Mouse (Mus musculus) bone marrow macrophage, adult 2 months (primary cell): ENCODE results near the gene Tbc1d20. TPM values are rescaled to one million over a fixed set of nuclear protein-coding genes. Genes with fewer than 3 reads are reported as not detected.
A peak's percentile ranks its signal among the peaks of the same experiment; 100 is the strongest.
"Not testable (repeated sequence)": the region's sequence is repeated elsewhere in the genome, so short reads cannot be mapped to it uniquely, and the experiment has no call there.

ENCODE experiments used
- H3K27ac ChIP-seq: 2 replicates; pipeline ENCODE4 v1.5.1; 2012; ENCODE audit warnings: low read depth, low read length; ENCODE audit not compliant: insufficient read depth
- H3K4me1 ChIP-seq: 2 replicates; pipeline ENCODE4 v1.6.1; 2012; ENCODE audit warnings: low read length; ENCODE audit not compliant: control insufficient read depth, insufficient read depth
- H3K4me3 ChIP-seq: 2 replicates; pipeline ENCODE4 v1.5.1; 2012; ENCODE audit warnings: mild to moderate bottlenecking, low read length, moderate library complexity; ENCODE audit not compliant: insufficient read depth
- CTCF ChIP-seq: IDR thresholded peaks from 2 replicates; pipeline ENCODE4 v1.5.1; 2012; ENCODE audit warnings: low read depth, mild to moderate bottlenecking, low read length, moderate library complexity
- POLR2A ChIP-seq: IDR thresholded peaks from 2 replicates; pipeline ENCODE4 v1.6.1; 2012; ENCODE audit warnings: mild to moderate bottlenecking, low read depth, low read length, borderline replicate concordance
- polyA plus RNA-seq: library from polyadenylated mRNA; stranded (reverse); fragments of >200 nt; gene quantifications from 2 replicates; pipeline ENCODE4 v1.2.4, GENCODE M21; 2012; ENCODE audit not compliant: missing spikeins, insufficient read depth, insufficient read length

The Tbc1d20 gene
- 60.1 and 63.6 TPM in 2 replicates for polyA plus RNA-seq

DNA sequence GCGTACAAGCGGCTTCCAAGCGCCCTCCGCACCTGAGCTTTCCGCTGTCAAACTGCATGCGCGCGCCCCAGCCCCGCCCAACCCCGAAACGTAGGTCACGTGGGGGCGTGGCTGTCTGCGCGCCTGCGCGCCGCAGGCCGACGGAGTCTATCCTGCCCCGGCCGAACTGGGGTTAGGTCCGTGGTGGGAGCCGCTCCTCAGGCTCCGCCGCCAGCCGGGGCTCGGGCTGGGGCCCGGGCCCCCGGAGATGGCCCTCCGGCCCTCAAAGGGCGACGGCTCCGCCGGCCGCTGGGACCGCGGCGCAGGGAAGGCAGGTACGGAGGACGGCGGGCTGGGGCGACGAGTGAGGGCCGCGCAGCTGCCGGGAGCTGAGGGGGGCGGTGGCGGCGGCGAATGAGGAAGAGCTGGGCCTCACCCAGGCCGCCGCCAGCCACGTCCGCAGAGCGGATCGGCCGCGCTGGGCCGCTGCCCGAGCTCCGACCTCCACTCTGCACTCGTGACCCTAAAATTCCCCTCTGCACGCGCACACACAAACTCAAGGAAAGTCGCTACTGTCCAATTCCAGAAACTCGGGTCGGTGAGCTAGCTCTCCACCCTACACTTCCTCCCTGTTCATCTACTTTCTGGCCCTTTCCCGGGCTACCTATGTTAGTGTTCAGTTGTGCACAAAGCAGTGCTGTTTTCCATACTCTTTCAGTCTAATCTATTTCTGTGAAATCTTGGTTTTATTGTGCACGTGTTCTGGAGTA is at the start of gene Tbc1d20:
Gene Tbc1d20 (plus strand): TSS at position 102 of the 749 bp plus-strand sequence.
- Histone ChIP-seq H3K27ac (peak within 1 kb of the TSS; percentile 61), H3K4me1 (peaks cover 33% of the 10 kb centered on the region)
- TF ChIP-seq POLR2A (peak; percentile 95), CTCF (no peak)

DNA sequence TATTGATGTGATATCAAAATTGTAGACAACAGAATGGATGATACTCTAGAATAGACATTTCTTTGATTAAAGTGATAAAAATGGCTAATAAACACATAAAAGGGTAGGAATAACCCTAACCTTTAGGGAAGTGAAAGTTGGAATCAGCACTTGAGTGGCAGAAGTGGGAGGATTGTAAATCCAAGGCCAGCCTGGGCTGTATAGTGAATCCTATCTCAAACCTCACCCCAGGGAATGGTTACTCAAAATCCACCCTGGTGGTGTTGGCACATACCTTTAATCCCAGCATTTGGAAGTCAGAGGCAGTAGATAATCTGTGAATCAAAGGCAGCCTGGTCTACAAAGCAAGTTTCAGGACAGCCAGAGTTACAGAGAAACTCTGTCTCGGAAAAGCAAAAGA is 46.4 kb upstream of the Tbc1d20 start:
- Histone ChIP-seq H3K4me3 (no peak overlapping the region), H3K4me1 (peaks cover 14% of the 10 kb centered on the region), H3K27ac (no peak overlapping the region)
- no peak for TF ChIP-seq CTCF
- TF ChIP-seq POLR2A: no peak

More for the DNA sequence above, at the start of gene Tbc1d20:
- peak within 1 kb of the TSS; percentile 87 for H3K4me3 ChIP-seq

- Histone ChIP-seq H3K27ac (no peak overlapping the region), H3K4me3 (no peak overlapping the region), H3K4me1 (peaks cover 12% of the 10 kb centered on the region)
- no peak for TF ChIP-seq POLR2A
- TF ChIP-seq CTCF: no peak
These were observed 43.1 kb upstream of the Tbc1d20 start for GRCm38 (mm10) chr2:152250511-152250910.

GRCm38 (mm10) chr2:152259739-152260138 is 33.9 kb upstream of the Tbc1d20 start:
- H3K27ac ChIP-seq: no peak overlapping the region
- TF ChIP-seq POLR2A (no peak), CTCF (no peak)
- no peaks in the 10 kb centered on the region for H3K4me1 ChIP-seq
- H3K4me3 ChIP-seq: no peak overlapping the region

DNA sequence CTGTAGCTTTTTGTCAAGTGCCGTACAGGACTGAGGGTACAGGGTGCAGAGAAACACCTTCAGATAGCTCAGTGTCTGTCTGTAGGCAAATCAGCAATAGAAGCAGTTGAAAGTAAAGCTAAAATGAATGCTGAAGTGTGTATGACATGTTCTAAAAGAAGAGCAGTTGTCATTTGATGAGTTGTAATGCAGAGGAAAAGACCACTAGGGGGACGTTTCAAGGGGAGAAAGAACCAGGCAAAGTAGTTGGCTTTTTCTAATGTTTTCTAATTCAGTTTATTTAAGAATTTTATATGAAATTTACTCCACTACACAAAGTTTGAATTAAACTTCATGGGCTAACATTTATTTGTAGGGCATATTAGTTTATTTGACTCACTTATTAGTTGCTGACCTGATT is 20.0 kb upstream of the Tbc1d20 start:
- Histone ChIP-seq H3K27ac (no peak overlapping the region), H3K4me3 (no peak overlapping the region), H3K4me1 (no peaks in the 10 kb centered on the region)
- no peak for TF ChIP-seq CTCF
- no peak for TF ChIP-seq POLR2A

DNA sequence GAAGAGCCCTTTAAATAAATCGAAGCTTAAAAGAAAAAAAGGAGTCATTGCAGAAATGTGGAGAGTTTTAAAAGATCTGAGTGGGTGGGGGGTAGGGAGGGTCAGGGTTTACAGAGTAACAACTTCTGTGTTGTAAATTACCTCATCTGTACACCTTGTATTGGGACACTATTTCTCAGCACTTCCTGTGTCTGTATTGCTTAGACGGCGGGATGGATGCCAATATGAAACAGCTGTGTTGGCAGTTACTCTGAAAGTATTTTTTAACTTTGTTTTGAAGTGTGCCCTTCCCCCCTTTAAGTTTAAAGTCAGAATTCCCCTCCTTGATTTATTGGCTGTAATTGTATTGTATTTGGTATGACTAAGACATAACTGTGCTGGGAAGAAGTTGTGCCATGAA is 12.2 kb upstream of the Tbc1d20 start:
- no peak overlapping the region for H3K27ac ChIP-seq
- no peak overlapping the region for H3K4me3 ChIP-seq
- TF ChIP-seq CTCF (no peak), POLR2A (no peak)
- H3K4me1 ChIP-seq: no peaks in the 10 kb centered on the region

DNA sequence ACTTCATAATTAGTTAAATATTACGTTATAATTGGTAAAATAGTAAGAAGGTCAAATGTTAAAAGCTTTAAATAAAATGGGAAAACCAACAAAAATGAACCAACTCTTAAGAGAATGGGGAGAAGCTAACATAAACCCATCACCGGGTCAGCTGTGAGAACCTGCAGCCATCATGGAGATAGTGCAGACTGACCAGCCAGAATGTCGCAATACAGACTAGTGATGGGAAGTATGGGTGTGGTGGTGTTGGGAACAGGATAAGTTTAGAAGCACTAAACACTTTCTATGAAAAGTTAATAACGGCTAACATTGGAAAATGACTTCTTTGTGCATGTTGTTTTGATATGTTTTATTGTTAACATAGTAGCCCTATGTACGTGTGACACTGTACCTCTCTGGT is 6.1 kb upstream of the Tbc1d20 start:
- Histone ChIP-seq H3K4me3 (no peak overlapping the region), H3K4me1 (0 out of 2 replicates have a peak, but pooled peaks cover 2% of the 10 kb centered on the region), H3K27ac (no peak overlapping the region)
- no peak for TF ChIP-seq POLR2A
- no peak for TF ChIP-seq CTCF

DNA sequence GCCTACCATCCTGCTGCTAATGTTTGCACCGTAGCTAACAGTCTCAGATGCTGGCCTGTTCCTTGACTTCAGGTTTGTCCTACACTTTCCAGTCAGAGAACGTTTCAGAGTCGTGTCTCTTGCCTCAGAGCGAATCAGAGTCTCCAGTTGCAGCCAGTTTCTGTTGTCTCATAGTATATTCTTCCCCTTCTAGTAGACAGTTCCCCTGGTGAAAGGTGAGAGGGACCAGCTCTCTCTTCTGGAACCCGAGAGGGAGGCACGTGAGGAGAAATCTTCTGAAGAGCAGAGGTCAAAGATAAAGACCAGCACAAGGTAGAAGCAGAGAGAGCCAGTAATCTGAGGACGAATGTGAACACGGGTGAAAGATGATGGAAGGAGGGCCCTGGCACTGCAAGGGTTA is 5.6 kb upstream of the Tbc1d20 start:
- 0 out of 2 replicates have a peak, but pooled peaks cover 2% of the 10 kb centered on the region for H3K4me1 ChIP-seq
- TF ChIP-seq POLR2A: no peak
- TF ChIP-seq CTCF: no peak
- H3K4me3 ChIP-seq: no peak overlapping the region
- no peak overlapping the region for H3K27ac ChIP-seq

- H3K4me1 ChIP-seq, H3K27ac ChIP-seq, H3K4me3 ChIP-seq: not testable (repeated sequence)
These were observed 4.0 kb upstream of the Tbc1d20 start for GRCm38 (mm10) chr2:152289623-152290022.

- Histone ChIP-seq H3K4me3 (no peak overlapping the region), H3K27ac (no peak overlapping the region), H3K4me1 (peaks cover 24% of the 10 kb centered on the region)
- no peak for TF ChIP-seq CTCF
- no peak for TF ChIP-seq POLR2A
These were observed 1.2 kb upstream of the Tbc1d20 start for GRCm38 (mm10) chr2:152292475-152292874.
